Mouse (Mus musculus): ENCODE measurements at regions not wholly inside any gene's neighbourhood (a gene's known extent, or its start where the extent isn't known, plus 50 kb on each side); places are given as distances from the start of the nearest gene placed in this dataset.

DNA sequence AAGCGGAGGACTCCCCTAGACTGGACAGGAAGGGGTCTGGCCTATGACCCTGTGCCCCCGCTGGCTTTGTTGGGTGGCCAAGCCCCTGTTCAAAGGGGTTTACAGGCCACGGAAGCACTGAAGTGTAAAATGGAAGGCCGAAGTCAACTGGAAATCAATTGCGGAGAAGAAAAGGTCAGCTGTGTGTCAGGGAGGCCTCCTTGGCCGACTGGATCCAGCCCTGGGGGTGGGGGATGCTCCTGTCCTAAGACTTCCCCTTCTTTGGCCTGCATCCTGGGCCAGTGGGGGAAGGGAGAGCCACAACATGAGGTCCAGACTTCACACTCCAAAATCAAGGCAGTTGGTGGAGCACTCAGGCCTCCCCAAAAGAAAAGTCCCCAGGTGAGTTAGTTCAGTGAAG, 66.4 kb upstream of the Ret start:
- no peak for ATAC-seq (ENCODE audit: low FRiP score)
- Histone ChIP-seq H3K36me3 (no peaks in the 10 kb centered on the region), H3K27me3 (no peaks in the 10 kb centered on the region), H3K4me1 (replicated peaks) (peaks cover 3% of the 10 kb centered on the region; the same call in 1 of the 2 replicates), H3K4me2 (no peak overlapping the region), H3K27ac (no peak overlapping the region), H3K9ac (no peak overlapping the region), H3K4me3 (no peak overlapping the region), H3K9me3 (no peaks in the 10 kb centered on the region)
- WGBS, result 6% methylated on average over 6 of the region's 6 CpGs

DNA sequence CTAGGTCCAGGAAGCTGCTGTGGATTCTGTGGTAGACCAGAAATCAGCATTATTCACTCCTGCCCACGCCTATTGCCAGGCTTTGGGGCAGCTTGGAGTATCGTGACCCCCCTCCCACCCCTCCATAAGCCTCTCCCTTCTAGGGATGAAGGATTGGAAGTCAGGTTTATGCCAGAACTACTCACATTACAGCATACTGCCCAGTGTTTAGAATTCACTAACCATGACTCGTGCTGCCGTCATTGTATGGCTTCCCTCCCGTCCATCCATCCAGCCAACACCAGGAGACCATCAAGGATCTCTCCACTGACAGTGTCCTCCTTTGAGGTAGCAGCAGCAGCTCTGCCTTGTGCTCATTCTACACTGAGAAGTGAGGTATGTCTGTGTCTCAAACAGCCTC, 62.4 kb upstream of the Ret start:
- Histone ChIP-seq H3K4me2 (no peak overlapping the region), H3K27me3 (no peaks in the 10 kb centered on the region), H3K36me3 (no peaks in the 10 kb centered on the region), H3K4me1 (replicated peaks) (peaks cover 3% of the 10 kb centered on the region; the same call in 1 of the 2 replicates), H3K9ac (no peak overlapping the region), H3K27ac (no peak overlapping the region), H3K9me3 (no peaks in the 10 kb centered on the region), H3K4me3 (no peak overlapping the region)
- no peak for ATAC-seq (ENCODE audit: low FRiP score)
- 80% methylated on average over 5 of the region's 5 CpGs for WGBS

DNA sequence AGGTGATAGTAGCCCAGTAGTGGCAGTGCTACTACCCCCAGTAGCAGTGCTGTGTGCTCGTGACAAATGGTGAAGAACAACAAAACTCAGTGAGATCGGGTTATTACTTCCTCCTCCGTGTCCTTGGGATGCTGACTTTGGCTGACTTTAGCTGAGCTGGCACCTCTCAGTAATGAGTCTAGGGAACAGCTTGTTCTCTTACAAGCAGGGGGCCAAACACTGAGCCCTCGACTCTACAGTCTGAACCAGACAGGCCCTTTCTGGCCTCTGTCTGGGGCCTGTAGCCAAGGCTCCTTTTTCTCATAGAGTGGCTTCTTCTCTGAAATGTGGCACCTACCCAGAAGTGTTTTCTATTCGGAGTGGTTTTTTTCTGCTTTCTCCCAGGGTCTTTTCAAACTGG, 57.4 kb upstream of the Ret start:
- no peak for ATAC-seq (ENCODE audit: low FRiP score)
- Histone ChIP-seq H3K4me1 (replicated peaks) (no peaks in the 10 kb centered on the region; the same call in 1 of the 2 replicates), H3K36me3 (no peaks in the 10 kb centered on the region), H3K27ac (no peak overlapping the region), H3K4me2 (no peak overlapping the region), H3K27me3 (no peaks in the 10 kb centered on the region), H3K9ac (no peak overlapping the region), H3K4me3 (no peak overlapping the region), H3K9me3 (no peaks in the 10 kb centered on the region)
- 88% methylated on average over 5 of the region's 5 CpGs for WGBS

DNA sequence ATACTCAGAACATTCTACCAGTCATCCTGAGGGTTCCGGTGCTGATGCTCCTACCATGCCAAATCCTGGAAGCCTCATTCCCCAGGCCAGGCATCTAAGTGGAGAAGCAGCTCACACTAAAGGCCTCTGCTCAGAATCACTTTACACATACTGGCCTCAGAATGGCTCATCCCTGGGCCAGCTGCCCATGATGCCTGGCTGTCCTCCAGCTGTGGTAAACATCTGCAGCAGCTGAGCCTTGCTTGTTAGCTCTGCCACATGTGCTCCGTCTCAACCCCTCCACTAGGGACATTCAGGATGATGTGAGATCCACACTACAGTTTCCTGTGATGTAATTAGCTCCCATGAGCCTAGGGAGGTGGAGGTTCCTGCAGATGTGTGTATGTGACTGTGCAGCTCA, 55.2 kb upstream of the Ret start:
- Histone ChIP-seq H3K27ac (no peak overlapping the region), H3K9ac (no peak overlapping the region), H3K4me2 (no peak overlapping the region), H3K27me3 (no peaks in the 10 kb centered on the region), H3K4me1 (replicated peaks) (no peaks in the 10 kb centered on the region; the same call in 1 of the 2 replicates), H3K9me3 (no peaks in the 10 kb centered on the region), H3K4me3 (no peak overlapping the region), H3K36me3 (no peaks in the 10 kb centered on the region)
- ATAC-seq (ENCODE audit: low FRiP score), result no peak
- WGBS, result 81% methylated on average over 2 of the region's 2 CpGs

DNA sequence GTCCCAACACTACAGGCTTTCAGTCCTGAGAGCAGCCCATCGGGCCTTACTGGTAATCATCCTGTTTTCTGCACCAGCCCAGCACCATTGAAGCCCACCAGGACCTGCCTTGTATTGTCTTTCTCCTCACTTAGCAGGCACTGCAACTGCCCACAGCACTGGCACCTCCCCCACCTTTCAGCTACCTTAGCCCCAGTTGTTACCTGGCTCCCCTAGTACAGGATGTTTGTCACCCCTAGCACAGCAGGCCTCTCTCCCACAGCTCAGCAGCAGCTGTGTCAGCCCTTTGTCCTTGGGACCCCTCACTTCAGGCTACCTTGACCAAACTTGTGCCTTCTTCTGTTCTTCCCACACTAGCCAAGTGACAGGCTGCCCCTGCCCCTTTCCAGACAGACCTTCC, 53.6 kb upstream of the Ret start:
- H3K9ac ChIP-seq, result no peak overlapping the region
- H3K4me1 ChIP-seq (replicated peaks), result no peaks in the 10 kb centered on the region; the same call in 1 of the 2 replicates
- H3K4me2 ChIP-seq, result no peak overlapping the region
- H3K27ac ChIP-seq, result no peak overlapping the region
- no peaks in the 10 kb centered on the region for H3K27me3 ChIP-seq
- no peaks in the 10 kb centered on the region for H3K9me3 ChIP-seq
- WGBS, result 69% methylated on average over 1 of the region's 1 CpGs
- H3K36me3 ChIP-seq, result no peaks in the 10 kb centered on the region
- no peak for ATAC-seq (ENCODE audit: low FRiP score)
- no peak overlapping the region for H3K4me3 ChIP-seq

DNA sequence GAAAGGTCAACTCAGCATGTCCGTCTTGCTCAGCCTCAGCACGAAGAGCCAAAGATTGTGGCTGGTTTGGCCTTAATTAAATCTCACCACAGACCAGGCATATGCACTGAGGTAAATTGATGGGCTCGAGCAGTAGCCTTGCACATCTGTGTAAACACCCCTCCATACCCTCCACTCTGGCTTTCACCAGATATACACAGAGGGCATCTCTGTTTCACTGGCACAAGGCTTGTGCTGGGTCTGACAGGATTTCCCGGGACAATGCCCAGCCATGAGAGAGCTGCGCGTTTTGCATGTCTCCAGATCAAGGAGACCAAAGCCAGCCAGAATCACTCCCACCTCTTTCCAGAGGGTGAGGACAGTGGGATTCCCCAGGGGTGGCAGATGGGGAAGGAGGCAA, 52.5 kb upstream of the Ret start:
- Histone ChIP-seq H3K27me3 (no peaks in the 10 kb centered on the region), H3K4me2 (no peak overlapping the region), H3K36me3 (no peaks in the 10 kb centered on the region), H3K9ac (no peak overlapping the region), H3K4me3 (no peak overlapping the region), H3K9me3 (no peaks in the 10 kb centered on the region), H3K4me1 (replicated peaks) (no peaks in the 10 kb centered on the region; the same call in 1 of the 2 replicates), H3K27ac (no peak overlapping the region)
- no peak for ATAC-seq (ENCODE audit: low FRiP score)
- 92% methylated on average over 6 of the region's 6 CpGs for WGBS
